Mouse (Mus musculus) cerebellum, adult 9-10 months (tissue): ENCODE data around the gene Igsf11.
A peak's percentile ranks its signal among the peaks of the same experiment; 100 is the strongest.

Experiments used
- DNase-seq: peaks from one replicate; pipeline ENCODE4 v3.0.0; 2022

Gene Igsf11

GRCm38 (mm10) chr16:38892371-38892770 is at the start of gene Igsf11:
Gene Igsf11, plus strand, starts transcription at chr16:38892671.
- DNase-seq: no peak

DNA sequence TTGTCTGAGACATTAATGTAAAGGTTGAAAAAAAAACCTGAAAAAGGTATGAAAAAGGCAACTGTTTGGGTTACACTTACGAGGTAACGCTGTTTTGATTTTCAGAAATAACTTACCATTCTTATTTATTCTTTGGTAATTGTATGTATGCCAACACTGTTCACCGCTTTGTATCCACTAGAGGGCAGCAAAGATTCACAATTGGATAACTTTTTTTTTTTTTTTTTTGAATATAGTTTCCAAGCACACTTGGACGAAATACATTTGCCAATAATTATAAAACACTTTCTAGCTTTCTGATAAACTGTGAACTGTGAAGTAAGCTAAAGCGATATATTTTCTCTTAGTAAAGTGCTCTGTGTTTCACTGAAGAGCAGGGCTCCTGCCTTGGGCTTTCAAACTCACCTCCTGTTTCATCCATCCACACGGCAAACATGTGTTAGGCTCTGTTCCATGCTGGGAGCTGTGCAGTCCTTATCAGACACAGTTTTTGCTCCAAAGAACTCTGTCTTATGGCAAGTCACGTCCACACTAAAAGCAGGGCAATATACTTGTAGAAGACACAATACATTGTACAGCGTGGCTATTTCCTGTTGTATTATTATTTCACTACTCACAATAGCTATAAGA is 34.2 kb upstream of the Igsf11 start:
- DNase-seq: peak; percentile 38

DNA sequence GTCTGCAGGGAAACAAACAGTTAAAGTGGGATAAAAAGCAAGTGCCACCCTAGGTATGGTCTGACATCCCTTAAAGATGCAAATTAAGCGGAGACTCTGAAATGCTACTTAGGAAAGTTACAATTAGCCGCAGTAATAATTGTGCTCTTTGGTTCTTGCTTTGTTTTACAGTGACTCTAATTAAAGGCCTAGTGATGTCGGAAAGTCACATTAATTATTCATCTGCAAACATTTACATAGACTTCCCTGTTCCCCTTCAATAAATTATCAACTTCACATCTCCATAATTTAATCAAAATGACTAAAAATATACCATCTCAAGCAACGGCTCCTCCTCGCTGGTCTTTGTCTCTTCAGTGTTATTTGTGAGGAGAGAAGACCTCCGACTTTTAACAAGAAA is 31.9 kb upstream of the Igsf11 start:
- no peak for DNase-seq

GRCm38 (mm10) chr16:38864358-38864757 is 28.1 kb upstream of the Igsf11 start:
- DNase-seq: no peak

GRCm38 (mm10) chr16:38873231-38873630 is 19.2 kb upstream of the Igsf11 start:
- DNase-seq: no peak

GRCm38 (mm10) chr16:38874481-38874880 is 18.0 kb upstream of the Igsf11 start:
- no peak for DNase-seq

- no peak for DNase-seq
Measured at GRCm38 (mm10) chr16:38898816-38899425, 6.5 kb downstream of the Igsf11 start.

DNA sequence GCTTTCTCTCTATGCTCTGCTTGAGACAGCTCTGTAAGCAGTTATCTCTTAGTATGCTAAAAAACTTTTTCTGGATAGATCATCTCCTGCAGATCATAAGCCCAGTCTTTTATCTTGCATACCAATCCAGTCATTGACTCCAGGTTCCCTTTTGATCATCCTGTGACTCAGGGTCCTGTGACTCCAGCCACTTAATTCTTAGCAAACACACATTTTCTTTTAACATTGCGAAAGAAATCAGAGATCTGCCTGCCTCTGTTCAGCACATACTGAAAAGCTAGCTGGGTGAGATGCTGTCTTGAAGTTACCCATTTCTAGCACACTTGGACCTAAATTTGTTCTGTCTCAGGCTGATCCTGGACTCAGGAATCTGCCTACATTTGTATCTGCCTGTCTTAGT is 7.6 kb downstream of the Igsf11 start:
- no peak for DNase-seq

DNA sequence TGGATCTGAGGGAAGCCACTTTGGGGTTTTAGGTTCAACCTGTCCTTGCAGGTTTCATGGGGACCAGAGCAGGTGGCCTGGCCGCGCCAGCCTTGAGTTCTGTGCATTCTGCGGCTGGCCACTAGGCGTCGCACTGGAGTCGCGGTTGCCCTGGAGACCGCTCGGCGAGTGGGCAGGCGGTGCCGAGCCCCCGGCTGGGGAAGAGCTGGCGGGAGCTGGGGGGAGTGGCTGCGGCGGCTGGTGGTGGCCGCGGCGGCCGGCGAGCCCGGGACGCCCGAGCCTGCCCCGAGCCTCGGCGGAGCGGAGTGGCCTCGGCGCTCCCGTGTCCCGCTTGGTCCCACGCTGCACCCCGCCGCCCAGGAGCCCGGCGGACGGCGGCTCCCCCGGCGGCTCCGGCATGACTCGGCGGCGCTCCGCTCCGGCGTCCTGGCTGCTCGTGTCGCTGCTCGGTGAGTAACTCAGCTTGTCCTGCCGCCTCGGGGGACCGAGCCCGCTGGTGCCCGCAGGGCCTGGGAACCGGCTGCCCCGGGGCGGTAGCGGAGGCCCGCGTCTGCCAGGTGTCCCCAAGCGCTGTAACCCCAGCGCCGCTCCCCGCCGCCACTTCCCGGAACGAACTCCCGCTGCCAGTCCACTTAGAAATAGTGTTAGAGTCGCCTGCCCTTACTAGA is 9.8 kb downstream of the Igsf11 start:
- peak; percentile 86 for DNase-seq

- DNase-seq: no peak
Measured at GRCm38 (mm10) chr16:38903020-38903419, 10.5 kb downstream of the Igsf11 start.

DNA sequence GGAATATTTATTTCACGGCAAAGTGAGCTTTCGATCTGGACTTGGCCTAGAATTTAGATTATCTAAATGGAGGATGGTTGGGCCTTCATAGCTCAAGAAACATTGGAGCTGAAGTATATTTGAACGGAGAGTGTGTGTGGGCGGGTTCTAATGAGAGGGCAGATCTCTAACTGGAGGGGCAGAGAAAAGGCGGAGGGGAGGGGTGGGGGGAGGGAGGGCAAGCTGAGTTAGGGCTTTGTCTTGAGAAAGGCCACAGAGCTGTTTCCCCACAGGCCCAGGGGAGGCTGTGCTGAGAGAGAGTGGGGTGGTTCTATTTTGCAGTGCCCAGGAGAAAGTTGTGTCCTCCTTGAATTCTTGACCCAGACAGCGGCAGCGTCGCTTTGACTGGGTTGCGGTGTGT is 11.7 kb downstream of the Igsf11 start:
- no peak for DNase-seq

DNA sequence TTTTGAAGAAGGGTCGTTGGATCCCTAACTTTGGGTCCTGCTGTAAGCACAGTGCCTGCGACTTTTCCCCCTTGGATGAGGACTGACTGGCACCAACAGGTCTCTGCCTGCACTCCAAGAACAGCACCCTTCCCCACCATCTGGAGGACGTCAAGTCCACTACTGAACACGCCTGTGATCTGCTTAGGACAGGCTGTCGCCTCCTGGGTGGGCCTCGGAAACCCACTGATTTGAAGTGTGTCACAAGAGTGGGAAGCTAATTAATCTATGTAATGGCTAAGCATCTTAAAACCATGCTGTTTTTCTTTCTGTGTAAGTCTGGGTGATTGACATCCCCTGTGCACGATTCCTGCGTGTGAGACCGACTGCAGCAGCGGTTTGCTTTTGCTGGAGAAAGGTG is 13.4 kb downstream of the Igsf11 start:
- no peak for DNase-seq

DNA sequence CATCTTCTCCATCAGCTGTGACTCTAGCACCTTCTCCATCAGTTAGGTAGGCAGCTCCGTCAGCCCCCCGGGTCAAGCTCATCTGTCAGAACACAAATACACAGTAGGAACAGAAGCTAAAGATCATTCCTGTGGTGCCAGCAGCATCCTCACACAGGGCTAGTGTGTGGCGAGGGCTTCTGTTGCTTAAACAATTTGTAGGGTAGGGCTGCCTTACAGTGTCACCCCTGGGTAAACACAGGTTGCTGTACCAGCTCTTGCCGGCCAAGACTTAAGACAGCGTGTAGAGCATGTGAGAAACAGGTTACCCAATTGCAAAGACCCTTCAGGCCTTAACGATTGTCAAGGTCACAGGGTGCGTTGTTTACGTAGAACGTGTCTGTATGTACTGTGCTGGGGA is 15.8 kb downstream of the Igsf11 start:
- no peak for DNase-seq

GRCm38 (mm10) chr16:38909506-38909905 is 17.0 kb downstream of the Igsf11 start:
- no peak for DNase-seq

GRCm38 (mm10) chr16:38910088-38910487 is 17.6 kb downstream of the Igsf11 start:
- no peak for DNase-seq

- no peak for DNase-seq
Measured at GRCm38 (mm10) chr16:38915451-38915850, 23.0 kb downstream of the Igsf11 start.

DNA sequence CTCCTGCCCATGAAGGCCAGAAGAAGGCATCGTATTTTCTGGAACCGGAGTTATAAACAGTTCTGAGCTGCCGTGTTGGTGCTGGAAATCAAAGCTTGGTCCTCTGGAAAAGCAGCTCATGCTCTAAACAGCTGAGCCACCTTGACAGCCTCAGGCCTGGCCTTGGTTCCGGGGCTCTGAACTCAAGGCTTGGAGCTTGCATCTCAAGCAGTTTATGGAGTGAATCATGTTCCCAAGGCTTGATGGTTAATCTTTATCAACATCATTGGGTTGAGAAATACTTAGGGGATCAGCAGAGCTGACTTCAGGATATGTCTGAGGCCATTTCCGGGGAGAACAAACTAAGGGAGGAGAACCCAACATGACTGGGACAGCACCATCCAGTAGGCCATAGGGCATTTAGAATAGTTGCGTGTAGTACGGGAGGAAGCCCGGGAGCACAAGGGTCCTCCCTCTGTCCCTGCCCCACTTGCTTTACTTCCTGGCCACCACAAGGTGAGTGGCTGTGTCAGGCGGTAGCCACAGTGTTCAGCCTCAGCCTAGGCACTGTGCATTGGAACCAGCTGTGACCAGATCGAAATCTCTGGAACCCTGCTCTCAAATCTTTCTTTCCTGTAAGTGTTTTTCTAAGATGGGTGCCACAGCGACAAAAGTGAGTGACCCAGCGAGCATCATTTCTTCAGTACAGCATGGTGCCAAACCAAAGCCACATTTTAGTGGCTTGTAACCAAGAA is 23.7 kb downstream of the Igsf11 start:
- DNase-seq: no peak

- DNase-seq: no peak
Measured at GRCm38 (mm10) chr16:38916885-38917284, 24.4 kb downstream of the Igsf11 start.

DNA sequence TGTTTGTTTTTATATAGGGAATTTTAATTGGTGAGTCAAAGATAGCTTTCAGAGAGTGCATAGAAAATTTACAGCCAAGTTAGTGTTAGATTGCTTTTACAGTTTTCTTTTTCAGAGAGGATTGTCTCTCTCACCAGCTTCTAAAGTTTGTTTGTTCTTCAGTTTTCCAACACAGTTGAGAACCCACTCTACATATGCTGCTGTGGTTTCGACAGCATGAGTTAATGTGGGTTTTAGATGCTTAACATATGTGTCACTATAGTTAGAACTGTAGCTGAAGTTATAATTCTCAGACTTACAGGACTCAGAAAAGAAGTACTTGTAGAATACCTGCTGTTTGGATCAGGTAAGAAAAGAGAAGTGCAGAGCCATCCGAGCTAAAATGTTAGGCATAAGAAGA is 25.6 kb downstream of the Igsf11 start:
- no peak for DNase-seq

GRCm38 (mm10) chr16:38920488-38920887 is 28.0 kb downstream of the Igsf11 start:
- no peak for DNase-seq

- DNase-seq: no peak
Measured at GRCm38 (mm10) chr16:38924940-38925339, 32.5 kb downstream of the Igsf11 start.

DNA sequence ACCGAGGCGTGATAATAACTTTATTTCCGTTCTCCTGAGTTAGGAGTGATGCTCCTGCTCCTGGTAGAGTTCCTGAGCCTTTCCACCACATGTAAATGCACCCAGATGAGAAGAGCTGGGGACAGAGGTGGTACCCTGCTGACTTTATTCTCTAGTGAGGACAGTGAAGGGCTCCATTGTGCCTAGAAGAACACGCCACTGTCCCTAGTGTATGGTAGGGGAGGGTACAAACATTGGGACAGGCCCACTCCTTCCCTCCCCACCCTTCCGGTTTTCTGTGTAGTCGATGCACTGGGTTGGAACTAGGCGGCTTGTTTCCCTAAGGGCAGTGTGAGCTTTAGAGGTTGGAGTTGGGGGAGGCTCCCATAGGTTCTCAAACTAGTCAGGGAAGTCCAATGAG is 36.3 kb downstream of the Igsf11 start:
- no peak for DNase-seq

DNA sequence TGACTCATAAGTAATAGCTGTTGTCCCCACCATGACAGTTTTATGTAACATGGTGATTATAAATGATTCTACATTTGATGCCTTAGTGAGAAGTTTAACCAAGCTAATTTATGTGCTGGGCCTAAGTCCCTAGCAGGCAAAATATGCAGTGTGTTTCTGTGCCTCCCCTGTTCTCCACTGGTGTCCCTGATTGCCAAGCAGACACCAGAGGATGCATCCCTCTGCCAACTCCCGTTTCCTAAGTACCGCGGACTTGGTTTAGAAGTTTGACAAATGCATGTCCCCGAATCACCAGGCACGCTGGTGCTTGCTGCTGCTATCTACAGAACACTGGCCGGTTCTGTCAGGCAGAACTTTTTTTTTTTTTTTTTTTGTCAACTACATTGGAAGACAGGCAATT is 39.0 kb downstream of the Igsf11 start:
- DNase-seq: no peak

DNA sequence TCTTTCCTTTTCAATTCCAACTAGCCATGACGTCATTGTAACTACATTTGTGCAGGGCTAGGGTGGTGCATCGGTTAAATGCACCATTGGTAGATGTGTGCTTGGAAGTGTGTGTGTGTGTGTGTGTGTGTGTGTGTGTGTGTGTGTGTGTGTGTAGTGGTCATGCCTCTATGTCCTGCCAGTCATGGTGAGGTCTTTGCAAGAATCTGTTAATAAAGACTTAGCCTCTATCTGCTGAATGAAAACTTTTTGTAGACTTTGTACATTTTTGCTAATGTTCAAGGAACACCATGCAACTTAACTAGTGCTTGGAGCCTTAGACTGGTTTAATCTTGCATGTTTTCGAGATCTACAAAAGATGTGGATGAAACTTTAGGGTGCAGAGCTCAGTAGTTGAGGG is 48.3 kb downstream of the Igsf11 start:
- DNase-seq: no peak
